Mouse (Mus musculus) stomach, postnatal 0 days (tissue): ENCODE measurements around the gene Ppp2r2c. TPM values are rescaled to one million over a fixed set of nuclear protein-coding genes. Genes with fewer than 3 reads are reported as not detected.

Experiments used
- ATAC-seq: fragments of 200-750 bp; cut with Nextera tagmentation; 2 replicates; pipeline ENCODE4 v1.8.0; 2017; ENCODE audit not compliant: low FRiP score, low TSS enrichment
- DNase-seq: peaks from one replicate; pipeline ENCODE4 v3.0.0-alpha.2; 2016; ENCODE audit warnings: low spot score
- H3K27ac ChIP-seq: fragments of 300-500 bp; sonication (generic); replicated peaks from 2 replicates; pipeline ENCODE4 v1.5.1; 2014; ENCODE audit warnings: mild to moderate bottlenecking, control low read depth
- H3K27me3 ChIP-seq: fragments of 300-500 bp; sonication (generic); 2 replicates; pipeline ENCODE4 v1.6.1; 2014; ENCODE audit warnings: low read length; ENCODE audit not compliant: control insufficient read depth, insufficient read depth
- H3K36me3 ChIP-seq: fragments of 300-500 bp; sonication (generic); 2 replicates; pipeline ENCODE4 v1.6.1; 2014; ENCODE audit warnings: low read length, mixed read lengths; ENCODE audit not compliant: control insufficient read depth, insufficient read depth
- H3K4me1 ChIP-seq: fragments of 300-500 bp; sonication (generic); replicated peaks from 2 replicates; pipeline ENCODE4 v1.6.1; 2014; ENCODE audit warnings: antibody characterized with exemption; ENCODE audit not compliant: control insufficient read depth, insufficient read depth
- H3K4me2 ChIP-seq: fragments of 300-500 bp; sonication (generic); replicated peaks from 2 replicates; pipeline ENCODE4 v1.6.1; 2014; ENCODE audit warnings: low read depth, mild to moderate bottlenecking, control low read depth, moderate library complexity
- H3K4me3 ChIP-seq: fragments of 300-500 bp; sonication (generic); 2 replicates; pipeline ENCODE4 v1.5.1; 2014; ENCODE audit warnings: low read depth, low read length, control low read depth
- H3K9ac ChIP-seq: fragments of 300-500 bp; sonication (generic); 2 replicates; pipeline ENCODE4 v1.6.1; 2014; ENCODE audit warnings: mild to moderate bottlenecking, low read length, control low read depth, mixed read lengths
- H3K9me3 ChIP-seq: fragments of 300-500 bp; sonication (generic); 2 replicates; pipeline ENCODE4 v1.6.1; 2016; ENCODE audit warnings: low read length; ENCODE audit not compliant: control insufficient read depth
- CTCF ChIP-seq: IDR thresholded peaks from 2 replicates; pipeline ENCODE4 v1.5.1; 2016; ENCODE audit warnings: antibody characterized with exemption, low read depth, mild to moderate bottlenecking, moderate library complexity
- EP300 ChIP-seq: optimal IDR thresholded peaks from 2 replicates; pipeline ENCODE3; 2016; ENCODE audit warnings: antibody characterized with exemption
- WGBS: fragments of 180-500 bp; shearing (Covaris S2); extraction: QIAGEN DNeasy Blood & Tissue Kit; methylation state at CpG from one replicate; pipeline ENCODE4 v1.1.7; 2014; 5-methylcytosine and 5-hydroxymethylcytosine counted together
- polyA plus RNA-seq: library from polyadenylated mRNA; unstranded; fragments of >200 nt; fragmentation: Nextera tagmentation; extraction: Ambion mirVana; gene quantifications from 2 replicates; pipeline ENCODE4 v1.2.1, GENCODE M21; 2015

Gene Ppp2r2c
- polyA plus RNA-seq, 1 experiment from 2014 or later = 0.93 TPM

DNA sequence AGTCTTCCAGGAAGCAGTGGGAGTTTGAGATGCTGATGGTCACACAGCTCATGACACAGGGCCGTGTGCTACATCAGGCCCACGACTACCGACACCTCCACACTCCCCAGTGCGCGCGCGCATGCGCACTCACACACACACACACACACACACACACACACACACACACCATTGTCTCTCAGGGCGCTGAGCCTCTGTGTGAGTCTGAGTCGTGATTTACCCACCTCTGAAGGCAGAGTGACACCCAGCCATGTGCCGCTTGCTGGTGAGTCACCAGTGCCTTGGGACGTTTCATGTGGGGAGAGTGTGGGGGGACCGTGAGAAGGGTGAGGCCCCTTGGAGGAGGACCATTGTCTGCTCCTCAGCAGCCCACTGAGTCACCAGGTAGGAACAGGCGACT lies 128.1 kb downstream of the Ppp2r2c start:
- 73% methylated on average over 14 of the region's 14 CpGs for WGBS
- no peak overlapping the region for H3K4me3 ChIP-seq
- no peak overlapping the region for H3K4me2 ChIP-seq
- no peak for DNase-seq
- H3K4me1 ChIP-seq = no peaks in the 10 kb centered on the region
- no peak overlapping the region for H3K27ac ChIP-seq
- H3K27me3 ChIP-seq = no peaks in the 10 kb centered on the region
- no peak overlapping the region for H3K9ac ChIP-seq
- no peaks in the 10 kb centered on the region for H3K36me3 ChIP-seq
- no peaks in the 10 kb centered on the region for H3K9me3 ChIP-seq
- peak; percentile 18; the same call in 1 of the 2 replicates for ATAC-seq
- TF ChIP-seq EP300 (no peak), CTCF (no peak)

GRCm38 (mm10) chr5:36997996-36998395 lies 129.7 kb downstream of the Ppp2r2c start:
- ATAC-seq (no peak), DNase-seq (no peak)
- TF ChIP-seq EP300 = no peak
- no peak for TF ChIP-seq CTCF
- WGBS = 51% methylated on average over 5 of the region's 5 CpGs
- Histone ChIP-seq H3K4me3 (no peak overlapping the region), H3K27ac (no peak overlapping the region), H3K4me1 (no peaks in the 10 kb centered on the region), H3K4me2 (no peak overlapping the region), H3K9ac (no peak overlapping the region), H3K36me3 (no peaks in the 10 kb centered on the region), H3K9me3 (no peaks in the 10 kb centered on the region), H3K27me3 (no peaks in the 10 kb centered on the region)

DNA sequence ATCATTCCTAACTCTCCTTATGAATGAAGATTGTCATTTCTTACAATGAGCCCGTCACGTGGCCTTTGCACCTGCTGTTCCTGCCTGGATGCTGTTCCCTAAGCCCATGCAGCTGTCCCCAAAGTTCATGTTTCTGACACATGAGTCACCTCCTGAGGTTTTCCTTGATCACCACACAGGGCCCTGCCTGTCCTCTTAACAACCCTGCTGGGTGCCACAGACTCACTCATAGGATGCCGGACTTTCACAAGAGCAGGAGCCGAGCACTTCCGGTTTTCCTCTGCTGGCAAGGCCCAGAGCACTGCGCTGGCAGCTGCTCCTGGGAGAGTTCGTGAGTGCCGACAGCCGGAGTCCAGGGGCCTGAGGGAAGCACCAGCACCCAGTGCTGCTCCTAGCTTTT lies 132.7 kb downstream of the Ppp2r2c start:
- DNase-seq = no peak
- H3K36me3 ChIP-seq = no peaks in the 10 kb centered on the region
- H3K9ac ChIP-seq = no peak overlapping the region
- no peak for ATAC-seq
- no peaks in the 10 kb centered on the region for H3K4me1 ChIP-seq
- no peaks in the 10 kb centered on the region for H3K9me3 ChIP-seq
- no peak overlapping the region for H3K27ac ChIP-seq
- TF ChIP-seq CTCF = no peak
- no peak for TF ChIP-seq EP300
- no peak overlapping the region for H3K4me3 ChIP-seq
- H3K27me3 ChIP-seq = no peaks in the 10 kb centered on the region
- whole genome bisulfite sequencing = 86% methylated on average over 9 of the region's 9 CpGs
- H3K4me2 ChIP-seq = no peak overlapping the region

- no peaks in the 10 kb centered on the region for H3K9me3 ChIP-seq
- H3K4me1 ChIP-seq = no peaks in the 10 kb centered on the region
- TF ChIP-seq EP300 (no peak), CTCF (peak; percentile 88)
- no peak overlapping the region for H3K4me3 ChIP-seq
- no peak overlapping the region for H3K9ac ChIP-seq
- no peaks in the 10 kb centered on the region for H3K27me3 ChIP-seq
- no peak overlapping the region for H3K4me2 ChIP-seq
- WGBS = 50% methylated on average over 2 of the region's 2 CpGs
- no peak for ATAC-seq
- no peaks in the 10 kb centered on the region for H3K36me3 ChIP-seq
- peak; percentile 77 for DNase-seq
- H3K27ac ChIP-seq = no peak overlapping the region
Observed at GRCm38 (mm10) chr5:37002001-37002400, 133.7 kb downstream of the Ppp2r2c start.

Other genes with a start within 250 kb of the Ppp2r2c start
- 21.5 and 22.7 TPM in 2 replicates for gene D5Ertd579e, start 172.5 kb upstream of the Ppp2r2c start, polyA plus RNA-seq
- 21.4 and 22.2 TPM in 2 replicates for gene Bloc1s4, start 119.9 kb upstream of the Ppp2r2c start, polyA plus RNA-seq
- 310 and 322 TPM in 2 replicates for gene Mrfap1, start 71.7 kb upstream of the Ppp2r2c start, polyA plus RNA-seq
- gene Man2b2, start 37.9 kb upstream of the Ppp2r2c start, polyA plus RNA-seq = 16.3 and 18.0 TPM in 2 replicates
- gene Wfs1, start 120.7 kb downstream of the Ppp2r2c start, polyA plus RNA-seq = 7.6 and 8.5 TPM in 2 replicates
- 0.02 and 0.07 TPM in 2 replicates for gene Gm1043, start 216.9 kb downstream of the Ppp2r2c start, polyA plus RNA-seq